Mouse (Mus musculus) heart, adult 10 weeks (tissue): Measurements from ENCODE around the gene Rbms2. TPM values are rescaled to one million over a fixed set of nuclear protein-coding genes. Genes with fewer than 3 reads are reported as not detected.

ENCODE experiments used
- polyA plus RNA-seq: library from polyadenylated mRNA; stranded (reverse); fragments of 350-450 nt; fragmentation: Illumina TruSeq; extraction: RNeasy Lipid Tissue Mini Kit (QIAGEN cat#74804); gene quantifications from one replicate; pipeline ENCODE4 v1.2.3, GENCODE M21; 2014; ENCODE audit warnings: low read depth, low replicate concordance

The Rbms2 gene
- 72.7 TPM for polyA plus RNA-seq

GRCm38 (mm10) chr10:128179989-128180388, at the start of gene Rbms2:
Rbms2 (minus strand) TSS chr10:128180297.

GRCm38 (mm10) chr10:128225538-128225937, 45.4 kb upstream of the Rbms2 start, which contains the start of gene Mip:
Mip (plus strand) TSS chr10:128225838.

GRCm38 (mm10) chr10:128211390-128212108, 31.5 kb upstream of the Rbms2 start, which contains the start of gene Spryd4:
Spryd4 (minus strand) TSS chr10:128211807.

GRCm38 (mm10) chr10:128194024-128194550, 14.0 kb upstream of the Rbms2 start, which contains the start of gene Gls2:
Gls2 (plus strand) TSS chr10:128194457.

GRCm38 (mm10) chr10:128091564-128092505, 88.3 kb downstream of the Rbms2 start, which contains the start of gene Baz2a:
Baz2a (plus strand) TSS chr10:128091577.

GRCm38 (mm10) chr10:128082880-128083421, 97.1 kb downstream of the Rbms2 start, which contains the start of gene Atp5b:
Atp5b (plus strand) TSS chr10:128083273.

Other genes with a start within 250 kb of the Rbms2 start
- gene Hsd17b6, start 172.7 kb downstream of the Rbms2 start, polyA plus RNA-seq, result not detected
- gene Prim1, start 165.1 kb downstream of the Rbms2 start, polyA plus RNA-seq, result 3.7 TPM
- gene Naca, start 144.7 kb downstream of the Rbms2 start, polyA plus RNA-seq, result 662 TPM
- gene Ptges3, start 121.3 kb downstream of the Rbms2 start, polyA plus RNA-seq, result 93.0 TPM
- gene Atp5b, start 97.0 kb downstream of the Rbms2 start, polyA plus RNA-seq, result 7,621 TPM
- 18.2 TPM for gene Baz2a, start 88.7 kb downstream of the Rbms2 start, polyA plus RNA-seq
- gene Gls2, start 14.2 kb upstream of the Rbms2 start, polyA plus RNA-seq, result 1.4 TPM
- 36.7 TPM for gene Spryd4, start 31.5 kb upstream of the Rbms2 start, polyA plus RNA-seq
- gene Mip, start 45.5 kb upstream of the Rbms2 start, polyA plus RNA-seq, result not detected
- gene Timeless, start 51.8 kb upstream of the Rbms2 start, polyA plus RNA-seq, result 14.8 TPM
- not detected for gene Apon, start 73.8 kb upstream of the Rbms2 start, polyA plus RNA-seq
- 0.73 TPM for gene Apof, start 88.4 kb upstream of the Rbms2 start, polyA plus RNA-seq
- 13.2 TPM for gene Stat2, start 90.3 kb upstream of the Rbms2 start, polyA plus RNA-seq
- not detected for gene Il23a, start 118.5 kb upstream of the Rbms2 start, polyA plus RNA-seq
- gene Pan2, start 123.0 kb upstream of the Rbms2 start, polyA plus RNA-seq, result 14.4 TPM
- 64.0 TPM for gene Cnpy2, start 142.2 kb upstream of the Rbms2 start, polyA plus RNA-seq
- 1,135 TPM for gene Cs, start 157.4 kb upstream of the Rbms2 start, polyA plus RNA-seq
- gene Coq10a, start 188.7 kb upstream of the Rbms2 start, polyA plus RNA-seq, result 389 TPM
- 30.7 TPM for gene Ankrd52, start 196.8 kb upstream of the Rbms2 start, polyA plus RNA-seq
- gene Slc39a5, start 220.9 kb upstream of the Rbms2 start, polyA plus RNA-seq, result not detected
- 46.9 TPM for gene Nabp2, start 231.2 kb upstream of the Rbms2 start, polyA plus RNA-seq
- gene Rnf41, start 231.4 kb upstream of the Rbms2 start, polyA plus RNA-seq, result 15.0 TPM